Mouse (Mus musculus) embryonic facial prominence, embryonic 12.5 days (tissue): ENCODE data around the gene Pex5. TPM values are rescaled to one million over a fixed set of nuclear protein-coding genes. Genes with fewer than 3 reads are reported as not detected.
"Not testable (repeated sequence)": the region's sequence is repeated elsewhere in the genome, so short reads cannot be mapped to it uniquely, and the experiment has no call there.

Experiments
- ATAC-seq: fragments of 200-750 bp; cut with Nextera tagmentation; 2 replicates; pipeline ENCODE4 v1.8.0; 2017; ENCODE audit not compliant: insufficient number of reproducible peaks, insufficient read depth, low FRiP score, low TSS enrichment
- H3K27ac ChIP-seq: fragments of 300-500 bp; sonication (generic); 2 replicates; pipeline ENCODE4 v1.5.1; 2016; ENCODE audit warnings: mild to moderate bottlenecking
- H3K27me3 ChIP-seq: fragments of 300-500 bp; sonication (generic); 2 replicates; pipeline ENCODE4 v1.6.1; 2016; ENCODE audit warnings: mild to moderate bottlenecking, moderate library complexity
- H3K36me3 ChIP-seq: fragments of 300-500 bp; sonication (generic); 2 replicates; pipeline ENCODE4 v1.6.1; 2016; ENCODE audit warnings: mild to moderate bottlenecking
- H3K4me1 ChIP-seq: fragments of 300-500 bp; sonication (generic); 2 replicates; pipeline ENCODE4 v1.6.1; 2016
- H3K4me2 ChIP-seq: fragments of 300-500 bp; sonication (generic); replicated peaks from 2 replicates; pipeline ENCODE4 v1.6.1; 2016; ENCODE audit warnings: mild to moderate bottlenecking, moderate library complexity
- H3K4me3 ChIP-seq: fragments of 300-500 bp; sonication (generic); 2 replicates; pipeline ENCODE4 v1.5.1; 2016; ENCODE audit warnings: mild to moderate bottlenecking
- H3K9ac ChIP-seq: fragments of 300-500 bp; sonication (generic); 2 replicates; pipeline ENCODE4 v1.6.1; 2016; ENCODE audit warnings: mild to moderate bottlenecking, moderate library complexity
- H3K9me3 ChIP-seq: fragments of 300-500 bp; sonication (generic); 2 replicates; pipeline ENCODE4 v1.6.1; 2016; ENCODE audit warnings: mild to moderate bottlenecking, moderate library complexity
- whole genome bisulfite sequencing: fragments of 180-500 bp; shearing (Covaris S2); methylation state at CpG from one replicate; pipeline ENCODE4 v1.1.7; 2016; 5-methylcytosine and 5-hydroxymethylcytosine counted together
- polyA plus RNA-seq: library from polyadenylated mRNA; unstranded; fragments of >200 nt; fragmentation: Nextera tagmentation; extraction: Ambion mirVana; gene quantifications from 2 replicates; pipeline ENCODE4 v1.2.1, GENCODE M21; 2016

Gene Pex5
- polyA plus RNA-seq, 1 experiment from 2014 or later = 64.5 TPM

DNA sequence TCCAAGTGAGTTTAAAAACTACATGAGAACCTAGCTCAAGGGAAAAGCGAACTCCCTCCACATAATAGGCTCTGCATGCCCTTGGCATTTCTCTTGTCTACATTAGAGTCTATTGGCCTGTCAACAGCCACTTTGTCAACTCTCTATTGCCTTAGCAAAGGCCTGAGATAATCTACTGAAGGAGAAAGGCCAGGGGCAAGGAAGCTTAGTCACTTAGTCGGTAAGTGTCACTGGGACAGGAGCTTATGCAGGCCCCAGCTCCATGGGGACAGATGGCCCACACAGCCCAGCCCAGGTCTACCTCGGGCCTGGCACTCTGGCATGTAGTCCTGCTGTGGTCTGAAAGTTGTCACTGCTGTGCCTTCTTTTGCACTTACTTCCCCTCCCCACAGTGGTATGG lies 11.7 kb upstream of the Pex5 start:
- WGBS = 79% methylated on average over 3 of the region's 3 CpGs
- Histone ChIP-seq H3K4me1 (peaks cover 9% of the 10 kb centered on the region; the same call in 1 of the 2 replicates), H3K9ac (no peak overlapping the region), H3K27ac (no peak overlapping the region), H3K27me3 (no peaks in the 10 kb centered on the region), H3K4me2 (no peak overlapping the region), H3K36me3 (no peaks in the 10 kb centered on the region), H3K4me3 (no peak overlapping the region), H3K9me3 (no peaks in the 10 kb centered on the region)
- ATAC-seq = no peak

GRCm38 (mm10) chr6:124425523-124425922 lies 10.7 kb upstream of the Pex5 start:
- H3K27me3 ChIP-seq = no peaks in the 10 kb centered on the region
- no peak for ATAC-seq
- H3K9me3 ChIP-seq = no peaks in the 10 kb centered on the region
- 73% methylated on average over 6 of the region's 6 CpGs for WGBS
- H3K4me3 ChIP-seq = no peak overlapping the region
- no peaks in the 10 kb centered on the region for H3K36me3 ChIP-seq
- H3K4me1 ChIP-seq = no peaks in the 10 kb centered on the region
- H3K27ac ChIP-seq = no peak overlapping the region
- no peak overlapping the region for H3K4me2 ChIP-seq
- no peak overlapping the region for H3K9ac ChIP-seq

GRCm38 (mm10) chr6:124425042-124425441 lies 10.2 kb upstream of the Pex5 start:
- H3K27me3 ChIP-seq, H3K27ac ChIP-seq, H3K36me3 ChIP-seq, H3K4me1 ChIP-seq, ATAC-seq, H3K9me3 ChIP-seq, H3K9ac ChIP-seq, H3K4me3 ChIP-seq, H3K4me2 ChIP-seq: not testable (repeated sequence)
- 66% methylated on average over 7 of the region's 7 CpGs for WGBS

DNA sequence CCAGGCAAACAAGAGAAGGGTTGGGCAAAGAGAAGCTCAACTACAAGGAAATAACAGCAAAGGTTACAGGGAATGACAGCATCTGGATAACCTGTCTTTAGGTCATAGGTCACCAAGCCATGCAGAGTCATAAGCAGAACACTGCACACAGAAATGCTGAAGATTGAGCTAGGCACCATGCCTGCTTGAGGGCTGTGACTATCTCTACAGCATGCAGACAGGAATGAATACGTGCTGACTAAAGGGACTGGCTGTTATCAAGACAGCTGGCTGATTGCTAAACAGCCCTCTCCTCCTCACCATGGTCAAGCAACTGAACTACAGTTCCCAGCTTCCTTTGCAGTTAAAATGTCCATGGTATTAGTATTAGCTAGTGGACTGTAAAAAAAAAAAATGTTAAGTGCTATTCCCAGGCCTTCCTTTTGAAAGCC lies 9.2 kb upstream of the Pex5 start:
- Histone ChIP-seq H3K36me3 (no peaks in the 10 kb centered on the region), H3K4me3 (no peak overlapping the region), H3K4me1 (no peaks in the 10 kb centered on the region), H3K4me2 (no peak overlapping the region), H3K9ac (no peak overlapping the region), H3K9me3 (no peaks in the 10 kb centered on the region), H3K27ac (no peak overlapping the region), H3K27me3 (no peaks in the 10 kb centered on the region)
- ATAC-seq = no peak
- WGBS = 63% methylated on average over 1 of the region's 1 CpGs

GRCm38 (mm10) chr6:124418686-124419085 lies 3.8 kb upstream of the Pex5 start:
- H3K27ac ChIP-seq = no peak overlapping the region
- no peaks in the 10 kb centered on the region for H3K9me3 ChIP-seq
- no peak overlapping the region for H3K9ac ChIP-seq
- ATAC-seq = no peak
- no peak overlapping the region for H3K4me2 ChIP-seq
- no peaks in the 10 kb centered on the region for H3K36me3 ChIP-seq
- H3K4me3 ChIP-seq = no peak overlapping the region
- WGBS = 86% methylated on average over 3 of the region's 3 CpGs
- H3K27me3 ChIP-seq = no peaks in the 10 kb centered on the region
- peaks cover 9% of the 10 kb centered on the region; the same call in 1 of the 2 replicates for H3K4me1 ChIP-seq

DNA sequence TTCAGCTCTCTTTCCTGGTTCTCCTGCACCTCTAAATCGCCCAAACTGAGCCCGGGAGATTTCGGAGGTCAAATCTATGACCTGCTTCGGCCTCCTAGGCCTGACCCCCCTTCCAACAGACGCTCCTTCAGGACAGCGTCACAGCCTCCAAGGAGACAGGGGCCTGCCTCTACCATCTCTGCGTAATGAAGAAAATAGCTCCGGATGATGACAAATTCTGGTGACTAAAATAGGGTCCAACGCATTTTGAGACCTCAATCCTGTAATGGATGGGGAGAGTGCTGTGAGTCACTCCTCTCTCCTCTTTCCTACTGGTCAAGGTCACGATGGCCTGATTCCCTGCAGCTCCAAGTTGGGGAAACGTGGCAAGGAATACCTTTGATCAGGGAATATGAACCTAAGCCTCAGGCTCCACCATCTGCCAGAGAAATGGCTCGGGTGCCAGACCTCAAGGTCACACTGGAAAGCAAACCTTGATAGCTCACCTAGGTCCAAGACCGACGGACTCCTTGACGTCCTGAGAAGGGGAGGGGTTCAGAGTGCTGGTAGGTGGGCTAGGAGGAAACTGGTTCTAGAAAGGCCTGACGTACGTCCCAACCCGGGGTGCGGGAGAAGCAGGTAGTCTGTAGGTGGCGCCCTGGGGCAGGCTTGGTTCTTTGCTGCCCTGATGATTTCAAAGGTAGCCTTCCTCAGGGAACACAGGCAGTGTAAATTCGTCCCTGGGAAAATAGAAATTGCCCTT lies 651 bp upstream of the Pex5 start:
- Histone ChIP-seq H3K36me3 (peaks cover 7% of the 10 kb centered on the region), H3K27me3 (no peaks in the 10 kb centered on the region), H3K9ac (peak overlapping the region; percentile 47), H3K9me3 (no peaks in the 10 kb centered on the region), H3K27ac (peak overlapping the region; percentile 78), H3K4me3 (peak overlapping the region; percentile 95), H3K4me2 (peak overlapping the region; percentile 82), H3K4me1 (peaks cover 13% of the 10 kb centered on the region; the same call in 1 of the 2 replicates)
- peak; percentile 24 for ATAC-seq
- 5% methylated on average over 21 of the region's 21 CpGs for WGBS

DNA sequence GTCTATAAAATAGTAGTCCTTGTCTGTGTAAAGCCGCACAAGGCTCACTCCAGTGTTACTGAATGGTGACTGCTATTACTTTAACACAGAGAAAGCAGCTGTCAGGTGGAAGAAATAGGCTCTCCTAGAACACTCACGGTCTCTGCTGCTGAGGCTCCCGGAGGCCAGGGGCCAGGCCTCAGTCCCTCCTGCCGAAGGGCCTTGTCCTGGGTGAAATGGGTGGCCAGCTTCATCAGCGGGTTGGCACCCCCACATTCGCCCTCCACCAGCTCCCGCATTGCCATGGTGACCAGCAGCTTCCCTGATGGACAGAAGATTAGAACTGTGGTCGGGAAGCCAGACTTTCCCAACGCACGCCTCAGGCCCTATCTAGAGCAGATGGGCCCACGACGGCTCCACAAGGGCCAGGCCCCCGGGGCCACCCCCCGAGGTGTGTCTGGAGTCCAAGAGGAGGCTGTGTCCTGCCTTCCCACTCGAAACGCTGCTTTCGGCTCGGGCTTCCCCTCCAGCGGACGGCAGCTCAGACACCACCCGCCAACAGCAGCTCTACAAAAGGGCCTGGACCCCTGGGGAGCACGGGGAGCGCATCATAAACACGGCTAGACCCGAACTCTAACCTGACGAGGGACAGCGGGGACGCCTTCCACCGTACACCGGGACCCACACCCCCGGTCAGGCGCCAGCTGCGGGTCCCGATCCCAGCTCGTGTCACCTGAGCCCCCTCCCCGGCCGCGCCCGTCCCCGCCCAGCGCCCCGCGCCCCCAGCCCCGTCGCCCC lies 529 bp downstream of the Pex5 start:
- WGBS = 1% methylated on average over 44 of the region's 45 CpGs
- H3K9ac ChIP-seq = peak overlapping the region; percentile 91
- H3K9me3 ChIP-seq = no peaks in the 10 kb centered on the region
- peak; percentile 38 for ATAC-seq
- no peaks in the 10 kb centered on the region for H3K27me3 ChIP-seq
- H3K27ac ChIP-seq = peak overlapping the region; percentile 77
- peaks cover 13% of the 10 kb centered on the region; the same call in 1 of the 2 replicates for H3K4me1 ChIP-seq
- H3K36me3 ChIP-seq = peaks cover 7% of the 10 kb centered on the region
- H3K4me3 ChIP-seq = peak overlapping the region; percentile 95
- H3K4me2 ChIP-seq = peak overlapping the region; percentile 82

GRCm38 (mm10) chr6:124413770-124414149 lies 1.1 kb downstream of the Pex5 start:
- peak overlapping the region; percentile 77; the same call in 1 of the 2 replicates for H3K27ac ChIP-seq
- H3K4me2 ChIP-seq = peak overlapping the region; percentile 82
- H3K4me3 ChIP-seq = peak overlapping the region; percentile 95
- no peaks in the 10 kb centered on the region for H3K9me3 ChIP-seq
- peaks cover 13% of the 10 kb centered on the region; the same call in 1 of the 2 replicates for H3K4me1 ChIP-seq
- ATAC-seq = no peak
- H3K27me3 ChIP-seq = no peaks in the 10 kb centered on the region
- WGBS = 58% methylated on average over 3 of the region's 3 CpGs
- peaks cover 10% of the 10 kb centered on the region for H3K36me3 ChIP-seq
- peak overlapping the region; percentile 91 for H3K9ac ChIP-seq

DNA sequence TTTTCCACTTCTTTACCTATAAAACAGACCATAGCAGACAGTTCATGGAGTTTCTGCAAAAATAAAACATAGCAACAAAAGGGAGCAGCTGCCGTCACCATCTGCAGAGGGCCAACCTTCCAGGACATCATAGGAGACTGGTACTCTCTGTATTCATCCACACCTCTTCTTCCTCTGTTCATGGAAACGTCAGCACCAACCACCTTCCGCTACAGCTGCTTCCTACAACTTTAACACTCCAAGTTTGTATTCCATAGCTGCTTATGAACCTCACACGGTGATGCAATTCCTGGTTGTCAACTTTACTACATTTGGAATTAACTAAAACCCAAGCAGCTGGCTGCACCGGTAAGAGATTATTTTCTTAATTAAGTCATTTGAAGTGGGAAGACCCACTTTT lies 6.5 kb downstream of the Pex5 start:
- no peaks in the 10 kb centered on the region for H3K27me3 ChIP-seq
- no peak overlapping the region for H3K4me3 ChIP-seq
- peaks cover 49% of the 10 kb centered on the region for H3K36me3 ChIP-seq
- H3K27ac ChIP-seq = no peak overlapping the region
- no peak overlapping the region for H3K4me2 ChIP-seq
- H3K4me1 ChIP-seq = peaks cover 2% of the 10 kb centered on the region; the same call in 1 of the 2 replicates
- WGBS = 92% methylated on average over 5 of the region's 5 CpGs
- H3K9me3 ChIP-seq = no peaks in the 10 kb centered on the region
- no peak for ATAC-seq
- no peak overlapping the region for H3K9ac ChIP-seq

DNA sequence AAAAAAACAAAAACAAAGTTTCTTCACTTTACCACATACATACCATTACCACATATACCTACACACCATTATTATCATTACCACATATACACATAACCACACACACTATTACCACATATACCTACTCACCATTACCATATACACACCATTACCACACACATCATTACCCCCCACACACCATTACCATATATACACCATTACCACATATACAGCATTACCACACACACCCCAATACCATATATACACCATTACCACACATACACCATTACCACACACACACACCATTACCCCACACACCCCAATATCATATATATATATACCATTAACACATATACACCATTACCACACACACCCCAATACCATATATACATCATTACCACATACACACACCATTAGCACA lies 7.7 kb downstream of the Pex5 start:
- no peak overlapping the region for H3K27ac ChIP-seq
- H3K9ac ChIP-seq = 0 out of 2 replicates have a peak overlapping the region, but pooled peaks have one; percentile 3
- no peak overlapping the region for H3K4me3 ChIP-seq
- H3K4me2 ChIP-seq = no peak overlapping the region
- H3K36me3 ChIP-seq = peaks cover 61% of the 10 kb centered on the region
- H3K27me3 ChIP-seq = no peaks in the 10 kb centered on the region
- H3K9me3 ChIP-seq = no peaks in the 10 kb centered on the region
- ATAC-seq = no peak; the same call in 1 of the 2 replicates
- no peaks in the 10 kb centered on the region for H3K4me1 ChIP-seq

- no peak overlapping the region for H3K4me2 ChIP-seq
- ATAC-seq = no peak
- no peak overlapping the region for H3K27ac ChIP-seq
- 95% methylated on average over 10 of the region's 10 CpGs for WGBS
- no peak overlapping the region for H3K9ac ChIP-seq
- peaks cover 60% of the 10 kb centered on the region for H3K36me3 ChIP-seq
- H3K4me1 ChIP-seq = no peaks in the 10 kb centered on the region
- H3K27me3 ChIP-seq = no peaks in the 10 kb centered on the region
- no peak overlapping the region for H3K4me3 ChIP-seq
- no peaks in the 10 kb centered on the region for H3K9me3 ChIP-seq
Observed at GRCm38 (mm10) chr6:124406326-124406725, 8.5 kb downstream of the Pex5 start.

GRCm38 (mm10) chr6:124399738-124400137 lies 15.1 kb downstream of the Pex5 start:
- H3K4me2 ChIP-seq = no peak overlapping the region
- peaks cover 83% of the 10 kb centered on the region for H3K36me3 ChIP-seq
- no peak overlapping the region for H3K27ac ChIP-seq
- no peak overlapping the region for H3K9ac ChIP-seq
- no peak for ATAC-seq
- 90% methylated on average over 6 of the region's 6 CpGs for WGBS
- no peaks in the 10 kb centered on the region for H3K27me3 ChIP-seq
- H3K9me3 ChIP-seq = no peaks in the 10 kb centered on the region
- no peaks in the 10 kb centered on the region for H3K4me1 ChIP-seq
- no peak overlapping the region for H3K4me3 ChIP-seq
